Mouse (Mus musculus) embryonic facial prominence, embryonic 14.5 days (tissue): ENCODE results near the gene Cplx2. TPM values are rescaled to one million over a fixed set of nuclear protein-coding genes. Genes with fewer than 3 reads are reported as not detected.

Experiments used
- ATAC-seq: fragments of 200-750 bp; cut with Nextera tagmentation; 2 replicates; pipeline ENCODE4 v1.8.0; 2017; ENCODE audit warnings: low read depth, moderate number of reproducible peaks, moderate TSS enrichment
- DNase-seq: peaks from one replicate; pipeline ENCODE4 v3.0.0-alpha.2; 2015; ENCODE audit warnings: low spot score
- H3K27ac ChIP-seq: fragments of 300-500 bp; sonication (generic); replicated peaks from 2 replicates; pipeline ENCODE4 v1.5.1; 2014; ENCODE audit warnings: low read depth, mild to moderate bottlenecking, low read length, moderate library complexity
- H3K27me3 ChIP-seq: fragments of 300-500 bp; sonication (generic); replicated peaks from 2 replicates; pipeline ENCODE4 v1.6.1; 2014; ENCODE audit warnings: low read length; ENCODE audit not compliant: control insufficient read depth, insufficient read depth
- H3K36me3 ChIP-seq: fragments of 300-500 bp; sonication (generic); 2 replicates; pipeline ENCODE4 v1.6.1; 2014; ENCODE audit warnings: low read length, mixed read lengths; ENCODE audit not compliant: control insufficient read depth, insufficient read depth
- H3K4me1 ChIP-seq: fragments of 300-500 bp; sonication (generic); 2 replicates; pipeline ENCODE4 v1.6.1; 2014; ENCODE audit warnings: antibody characterized with exemption, low read length; ENCODE audit not compliant: control insufficient read depth, insufficient read depth
- H3K4me2 ChIP-seq: fragments of 300-500 bp; sonication (generic); 2 replicates; pipeline ENCODE4 v1.6.1; 2014; ENCODE audit warnings: low read depth, mild to moderate bottlenecking, low read length, moderate library complexity, mixed read lengths
- H3K4me3 ChIP-seq: fragments of 300-500 bp; sonication (generic); 2 replicates; pipeline ENCODE4 v1.5.1; 2014; ENCODE audit warnings: low read depth, mild to moderate bottlenecking, low read length
- H3K9ac ChIP-seq: fragments of 300-500 bp; sonication (generic); 2 replicates; pipeline ENCODE4 v1.6.1; 2014; ENCODE audit warnings: low read depth, mild to moderate bottlenecking, low read length, moderate library complexity, mixed read lengths
- H3K9me3 ChIP-seq: fragments of 300-500 bp; sonication (generic); 2 replicates; pipeline ENCODE4 v1.6.1; 2016; ENCODE audit warnings: low read length; ENCODE audit not compliant: control insufficient read depth
- WGBS: fragments of 180-500 bp; shearing (Covaris S2); extraction: QIAGEN DNeasy Blood & Tissue Kit; methylation state at CpG from one replicate; pipeline ENCODE4 v1.1.7; 2014; 5-methylcytosine and 5-hydroxymethylcytosine counted together
- polyA plus RNA-seq: library from polyadenylated mRNA; unstranded; fragments of >200 nt; fragmentation: Nextera tagmentation; extraction: Ambion mirVana; gene quantifications from 2 replicates; pipeline ENCODE4 v1.2.1, GENCODE M21; 2014

The Cplx2 gene
- polyA plus RNA-seq = 7.0 and 9.6 TPM in 2 replicates

DNA sequence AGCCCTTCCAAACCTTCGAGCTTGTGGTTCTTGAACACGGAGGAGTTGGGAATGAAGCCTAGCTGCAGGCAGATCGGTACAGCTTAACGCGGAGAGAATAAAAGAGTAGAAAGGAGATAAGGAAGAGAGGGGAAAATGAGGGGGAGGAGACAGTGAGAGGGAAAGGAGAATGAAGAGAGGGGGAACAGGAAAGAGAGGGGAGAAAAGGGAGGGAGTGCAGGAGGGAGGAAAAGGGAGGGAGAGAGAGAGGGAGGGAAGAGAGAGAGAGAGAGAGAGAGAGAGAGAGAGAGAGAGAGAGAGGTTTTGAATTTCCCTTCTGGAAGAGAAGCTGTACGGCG is at the start of gene Cplx2:
Gene Cplx2 (plus strand): TSS at position 301 of the 338 bp plus-strand sequence.
- Histone ChIP-seq H3K4me2 (peak within 1 kb of the TSS; percentile 63), H3K9ac (peak within 1 kb of the TSS; percentile 40; the same call in 1 of the 2 replicates), H3K4me1 (peaks cover 12% of the 10 kb centered on the region; the same call in 1 of the 2 replicates), H3K9me3 (no peaks in the 10 kb centered on the region), H3K27ac (peak within 1 kb of the TSS; percentile 29), H3K27me3 (peaks cover 16% of the 10 kb centered on the region), H3K36me3 (no peaks in the 10 kb centered on the region), H3K4me3 (peak within 1 kb of the TSS; percentile 35)
- 2% methylated on average over 5 of the region's 7 CpGs for WGBS
- ATAC-seq = no peak
- DNase-seq = no peak

DNA sequence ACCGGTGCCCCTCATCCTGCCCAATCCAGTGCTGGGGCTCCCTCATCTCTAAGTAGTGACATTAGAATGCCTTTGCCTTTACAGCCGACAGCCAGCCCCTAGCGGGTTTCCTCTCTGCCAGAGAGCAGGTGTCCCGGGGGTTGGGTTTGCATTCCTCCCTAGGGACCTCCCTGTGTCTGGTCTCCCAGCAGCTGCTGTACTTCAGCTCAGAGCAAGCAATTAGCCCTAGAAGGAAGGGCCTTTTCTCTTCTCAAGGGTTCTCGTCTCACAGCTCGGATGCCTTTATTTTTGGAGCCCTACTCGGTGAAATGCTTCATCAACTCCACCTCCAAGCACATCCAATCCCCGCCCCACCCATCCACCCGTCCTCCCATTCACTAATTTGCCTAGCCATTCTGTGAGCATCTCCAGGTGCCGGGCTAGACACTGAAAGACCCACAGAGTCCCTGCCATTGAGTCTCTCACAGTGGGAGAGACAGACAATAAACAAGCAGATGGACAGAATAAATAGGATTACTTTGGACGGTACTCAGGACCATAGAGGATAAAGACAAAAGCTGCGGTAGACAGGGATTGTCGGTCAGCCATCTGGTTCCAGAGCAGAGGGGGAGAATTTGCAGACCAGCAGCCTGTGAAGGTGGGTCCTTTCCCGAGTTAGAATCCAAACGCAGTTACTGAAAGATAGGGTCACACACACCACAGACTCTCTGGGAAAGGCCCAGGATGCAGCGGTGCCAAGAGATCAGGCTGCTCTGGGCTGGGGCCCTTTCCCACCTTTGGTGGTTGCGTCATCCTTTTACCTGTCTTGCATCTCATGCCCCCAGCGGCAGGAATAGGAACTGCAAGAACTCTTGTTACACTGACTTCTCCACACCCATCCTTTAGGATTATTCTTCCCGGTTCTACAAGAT is 48.5 kb upstream of the Cplx2 start:
- no peak overlapping the region for H3K4me3 ChIP-seq
- H3K27ac ChIP-seq = peak overlapping the region; percentile 41
- DNase-seq (peak; percentile 80), ATAC-seq (peak; percentile 61)
- H3K36me3 ChIP-seq = no peaks in the 10 kb centered on the region
- whole genome bisulfite sequencing = 39% methylated on average over 19 of the region's 19 CpGs
- no peak overlapping the region for H3K4me2 ChIP-seq
- H3K9ac ChIP-seq = no peak overlapping the region
- no peaks in the 10 kb centered on the region for H3K9me3 ChIP-seq
- H3K4me1 ChIP-seq = no peaks in the 10 kb centered on the region
- H3K27me3 ChIP-seq = no peaks in the 10 kb centered on the region

DNA sequence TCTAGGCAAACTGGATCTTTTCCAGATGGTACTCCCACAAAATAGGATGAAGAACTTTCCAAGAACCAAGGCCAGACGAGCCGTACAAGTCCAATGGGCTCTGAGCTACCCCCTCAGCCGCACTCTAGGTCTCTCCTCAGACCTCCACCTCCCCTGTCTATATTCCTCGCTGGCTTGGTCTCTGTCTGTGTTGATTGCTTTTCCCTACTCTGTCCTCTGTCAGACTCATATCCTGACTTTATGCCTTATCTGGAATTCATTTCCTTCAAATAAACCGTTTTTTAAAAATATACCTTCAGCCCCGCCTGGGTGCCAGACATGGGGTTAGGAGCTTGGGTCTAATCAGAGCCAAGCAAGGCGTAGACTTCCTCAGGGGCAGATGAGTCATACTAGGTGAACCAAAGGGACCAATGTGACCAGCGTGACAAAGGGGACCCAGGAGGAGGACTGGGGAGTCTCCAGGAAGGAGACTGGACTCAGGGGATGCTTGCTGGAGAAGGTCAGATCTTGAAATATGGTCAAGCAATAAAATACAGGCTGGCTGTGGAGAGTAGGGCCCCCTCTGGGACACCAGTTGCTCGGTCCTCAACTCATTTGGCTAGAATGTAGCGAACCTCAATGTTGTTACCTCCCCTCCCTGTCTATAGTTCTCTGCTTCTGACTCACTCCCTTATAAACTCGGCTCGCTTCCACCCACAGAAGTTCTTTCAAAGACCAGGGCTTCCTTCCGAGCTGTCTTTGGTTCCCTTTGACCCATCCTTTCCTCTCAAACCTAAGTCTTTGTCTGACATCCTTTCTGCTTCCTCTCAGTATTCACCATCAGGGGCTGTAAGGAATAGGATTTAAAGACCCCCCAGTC is 47.6 kb upstream of the Cplx2 start:
- 74% methylated on average over 13 of the region's 13 CpGs for WGBS
- Histone ChIP-seq H3K4me2 (no peak overlapping the region), H3K4me3 (no peak overlapping the region), H3K9me3 (no peaks in the 10 kb centered on the region), H3K9ac (no peak overlapping the region), H3K27ac (no peak overlapping the region), H3K36me3 (no peaks in the 10 kb centered on the region), H3K27me3 (no peaks in the 10 kb centered on the region), H3K4me1 (no peaks in the 10 kb centered on the region)
- ATAC-seq (no peak), DNase-seq (no peak)

DNA sequence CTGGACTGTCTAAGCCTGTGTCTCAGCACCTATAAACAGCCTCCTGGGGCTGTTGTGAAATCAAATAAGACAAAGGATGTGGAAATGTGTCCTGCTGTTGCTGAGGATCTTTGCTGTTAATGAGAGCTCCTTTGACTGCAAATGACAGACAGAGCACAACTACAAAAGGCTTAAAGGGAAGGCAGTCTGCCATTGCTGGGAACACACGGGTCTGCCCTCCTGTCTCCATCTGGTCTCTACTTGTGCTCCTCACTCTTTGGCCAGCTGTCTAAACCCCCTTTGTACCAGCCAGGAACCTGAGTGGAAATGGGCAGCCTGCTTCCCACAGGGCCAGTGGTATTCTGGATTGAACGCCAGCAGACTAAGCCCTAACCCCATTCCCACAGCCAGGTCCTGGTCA is 47.0 kb upstream of the Cplx2 start:
- 79% methylated on average over 2 of the region's 2 CpGs for WGBS
- ATAC-seq (no peak), DNase-seq (no peak)
- H3K4me2 ChIP-seq = no peak overlapping the region
- no peaks in the 10 kb centered on the region for H3K27me3 ChIP-seq
- H3K27ac ChIP-seq = no peak overlapping the region
- H3K4me1 ChIP-seq = no peaks in the 10 kb centered on the region
- H3K36me3 ChIP-seq = no peaks in the 10 kb centered on the region
- no peak overlapping the region for H3K4me3 ChIP-seq
- H3K9ac ChIP-seq = no peak overlapping the region
- H3K9me3 ChIP-seq = no peaks in the 10 kb centered on the region

DNA sequence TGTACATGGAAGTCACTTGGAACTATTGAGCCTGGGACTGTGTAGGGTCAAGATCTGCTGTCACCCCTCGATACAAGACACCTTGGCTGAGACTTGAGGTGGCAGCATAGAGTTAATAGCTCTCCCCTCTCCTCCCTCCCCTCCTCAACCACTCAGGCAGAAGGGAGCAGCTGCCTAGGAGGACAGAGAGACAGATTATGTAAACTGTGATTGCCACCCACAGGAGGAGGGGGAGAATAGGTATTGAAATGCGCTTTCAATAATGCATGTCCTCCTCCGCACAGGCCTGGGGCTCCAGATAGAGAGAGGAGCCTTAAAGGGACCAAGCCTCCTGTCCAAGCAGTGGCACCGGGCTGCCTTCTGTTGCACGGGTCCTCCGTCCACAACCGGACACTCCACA is 45.3 kb upstream of the Cplx2 start:
- Histone ChIP-seq H3K9me3 (no peaks in the 10 kb centered on the region), H3K27ac (no peak overlapping the region), H3K4me2 (no peak overlapping the region), H3K36me3 (no peaks in the 10 kb centered on the region), H3K4me3 (no peak overlapping the region), H3K27me3 (no peaks in the 10 kb centered on the region), H3K4me1 (no peaks in the 10 kb centered on the region), H3K9ac (no peak overlapping the region)
- DNase-seq = peak; percentile 30
- WGBS = 63% methylated on average over 7 of the region's 7 CpGs
- ATAC-seq = peak; percentile 17; the same call in 1 of the 2 replicates

DNA sequence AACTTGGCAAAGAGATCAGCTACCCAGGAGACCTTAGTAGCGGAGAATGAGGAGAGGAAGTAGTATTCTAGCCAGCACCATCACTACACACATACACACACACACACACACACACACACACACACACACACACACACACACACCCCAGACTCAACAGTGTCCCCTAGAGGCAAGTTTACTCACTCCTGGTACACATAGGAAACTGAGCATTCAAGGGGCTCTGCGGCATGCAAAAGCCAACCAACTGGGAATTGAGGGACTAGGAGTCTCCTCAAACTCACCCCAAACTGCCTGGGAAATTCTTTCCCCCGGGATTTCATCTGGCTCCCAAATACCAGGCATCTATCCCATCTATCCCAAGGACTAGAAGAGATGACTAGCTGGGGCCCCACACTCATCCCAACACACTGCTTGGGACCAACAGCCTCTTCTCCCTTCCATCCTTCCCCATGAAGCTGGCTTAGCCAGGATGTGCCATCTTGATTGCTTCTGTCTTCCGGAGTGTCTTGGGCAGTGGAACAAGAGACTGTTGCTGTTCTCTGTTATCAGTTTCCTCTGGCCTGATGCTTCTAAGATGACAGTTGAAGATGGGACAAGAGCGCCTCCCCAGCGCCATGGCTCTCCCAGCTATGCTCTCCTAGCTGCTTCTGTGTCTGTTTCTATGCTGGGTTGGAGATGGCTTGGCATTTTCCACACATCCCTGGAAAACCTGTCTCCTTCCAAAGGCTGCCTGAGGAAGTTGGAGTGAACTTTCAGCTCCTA is 44.3 kb upstream of the Cplx2 start:
- Histone ChIP-seq H3K27ac (no peak overlapping the region), H3K36me3 (no peaks in the 10 kb centered on the region), H3K9me3 (no peaks in the 10 kb centered on the region), H3K27me3 (no peaks in the 10 kb centered on the region), H3K4me2 (no peak overlapping the region), H3K4me1 (peaks cover 6% of the 10 kb centered on the region), H3K4me3 (no peak overlapping the region), H3K9ac (no peak overlapping the region)
- 93% methylated on average over 6 of the region's 6 CpGs for WGBS
- DNase-seq (no peak), ATAC-seq (no peak)

DNA sequence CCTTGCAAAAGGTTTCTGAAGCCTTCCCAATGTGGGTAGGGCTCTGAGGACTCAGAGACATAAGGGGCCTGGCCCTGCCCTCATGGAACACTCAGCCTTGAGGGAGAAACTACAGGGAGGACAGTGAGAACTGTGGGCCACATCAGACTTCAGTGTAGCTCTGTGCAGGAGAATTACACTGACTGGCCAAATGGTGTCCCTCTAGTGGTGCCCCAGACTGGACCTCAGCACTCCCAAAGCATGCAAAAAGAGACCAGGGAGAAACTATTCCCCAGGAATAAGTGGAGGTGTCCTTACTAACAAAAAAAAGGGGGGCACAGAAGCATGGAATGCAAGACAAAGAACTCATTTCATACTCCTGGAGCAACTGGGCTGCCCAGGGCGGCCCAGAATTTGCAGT is 43.1 kb upstream of the Cplx2 start:
- Histone ChIP-seq H3K4me3 (no peak overlapping the region), H3K9ac (no peak overlapping the region), H3K27ac (no peak overlapping the region), H3K27me3 (no peaks in the 10 kb centered on the region), H3K36me3 (no peaks in the 10 kb centered on the region), H3K4me2 (no peak overlapping the region), H3K9me3 (no peaks in the 10 kb centered on the region), H3K4me1 (peaks cover 15% of the 10 kb centered on the region)
- ATAC-seq = no peak
- WGBS = 69% methylated on average over 1 of the region's 1 CpGs
- no peak for DNase-seq

DNA sequence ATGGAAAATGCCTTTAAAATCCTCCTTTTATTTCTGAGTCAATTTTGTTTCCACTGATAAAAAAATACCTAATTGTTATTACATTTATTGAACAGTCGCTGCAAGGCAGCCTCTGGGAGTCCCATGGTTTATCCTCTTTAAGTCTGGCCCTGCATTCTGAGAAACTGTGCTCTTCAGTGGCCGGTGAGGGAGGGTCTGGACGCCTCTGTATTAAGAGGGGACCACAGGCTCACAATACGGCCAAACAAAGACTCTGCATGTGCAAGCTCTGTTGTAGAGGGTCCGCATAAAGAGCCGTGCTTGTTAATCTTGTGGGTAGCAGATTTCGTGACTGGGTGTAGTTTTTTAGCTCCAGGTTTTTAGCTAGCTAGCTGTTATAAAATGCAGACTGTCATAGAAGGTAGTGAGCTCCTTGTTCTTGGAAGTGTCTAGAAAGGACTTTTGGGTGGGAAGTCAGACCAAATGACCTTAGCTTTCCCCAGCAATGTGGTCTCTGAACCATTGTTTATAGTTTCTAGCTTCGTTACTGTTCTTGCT is 42.1 kb upstream of the Cplx2 start:
- Histone ChIP-seq H3K4me3 (no peak overlapping the region), H3K9ac (no peak overlapping the region), H3K9me3 (no peaks in the 10 kb centered on the region), H3K4me2 (no peak overlapping the region), H3K4me1 (peaks cover 19% of the 10 kb centered on the region), H3K27me3 (no peaks in the 10 kb centered on the region), H3K36me3 (no peaks in the 10 kb centered on the region), H3K27ac (no peak overlapping the region)
- 48% methylated on average over 8 of the region's 8 CpGs for WGBS
- DNase-seq (no peak), ATAC-seq (no peak)
